Mouse (Mus musculus) small intestine, adult 2 months (tissue): Measurements from ENCODE around the gene Ttc9c. TPM values are rescaled to one million over a fixed set of nuclear protein-coding genes. Genes with fewer than 3 reads are reported as not detected.

Experiments used
- H3K27ac ChIP-seq: fragments of 200-500 bp; 2 replicates; pipeline ENCODE4 v1.5.1; 2012; ENCODE audit warnings: low read depth, low read length, control low read depth, inconsistent platforms; ENCODE audit not compliant: insufficient read depth
- H3K27me3 ChIP-seq: fragments of 200-500 bp; 2 replicates; pipeline ENCODE4 v1.6.1; 2012; ENCODE audit warnings: mild to moderate bottlenecking, moderate library complexity, low read length, inconsistent platforms; ENCODE audit not compliant: control insufficient read depth, insufficient read depth
- H3K36me3 ChIP-seq: fragments of 200-500 bp; 2 replicates; pipeline ENCODE4 v1.6.1; 2012; ENCODE audit warnings: mild to moderate bottlenecking, low read length, control low read depth, inconsistent platforms; ENCODE audit not compliant: control insufficient read depth, insufficient read depth
- H3K4me1 ChIP-seq: fragments of 200-500 bp; 2 replicates; pipeline ENCODE4 v1.6.1; 2012; ENCODE audit warnings: low read length, inconsistent platforms, mixed read lengths; ENCODE audit not compliant: control insufficient read depth, insufficient read depth, insufficient read length
- H3K4me3 ChIP-seq: fragments of 200-500 bp; 2 replicates; pipeline ENCODE4 v1.5.1; 2012; ENCODE audit warnings: low read depth, mild to moderate bottlenecking, control low read depth, inconsistent platforms, low read length, moderate library complexity
- CTCF ChIP-seq: fragments of 200-500 bp; IDR thresholded peaks from 2 replicates; pipeline ENCODE4 v1.5.1; 2012; ENCODE audit warnings: low read depth, mild to moderate bottlenecking, control low read depth, inconsistent platforms, low read length, moderate library complexity, mixed read lengths; ENCODE audit not compliant: insufficient replicate concordance, insufficient read length; ENCODE audit errors: extremely low read depth
- POLR2A ChIP-seq: fragments of 200-500 bp; IDR thresholded peaks from 2 replicates; pipeline ENCODE4 v1.6.1; 2012; ENCODE audit warnings: low read depth, mild to moderate bottlenecking, control low read depth, inconsistent platforms, low read length, moderate library complexity
- WGBS: fragments of 180-500 bp; shearing (Covaris S2); methylation state at CpG from one replicate; pipeline ENCODE4 v1.1.7; 2018; 5-methylcytosine and 5-hydroxymethylcytosine counted together
- polyA plus RNA-seq: library from polyadenylated mRNA; depleted of rRNA; stranded (reverse); fragments of >200 nt; gene quantifications from 2 replicates; pipeline ENCODE4 v1.2.3, GENCODE M21; 2012

Gene Ttc9c
- polyA plus RNA-seq, 1 experiment = 8.9 TPM

DNA sequence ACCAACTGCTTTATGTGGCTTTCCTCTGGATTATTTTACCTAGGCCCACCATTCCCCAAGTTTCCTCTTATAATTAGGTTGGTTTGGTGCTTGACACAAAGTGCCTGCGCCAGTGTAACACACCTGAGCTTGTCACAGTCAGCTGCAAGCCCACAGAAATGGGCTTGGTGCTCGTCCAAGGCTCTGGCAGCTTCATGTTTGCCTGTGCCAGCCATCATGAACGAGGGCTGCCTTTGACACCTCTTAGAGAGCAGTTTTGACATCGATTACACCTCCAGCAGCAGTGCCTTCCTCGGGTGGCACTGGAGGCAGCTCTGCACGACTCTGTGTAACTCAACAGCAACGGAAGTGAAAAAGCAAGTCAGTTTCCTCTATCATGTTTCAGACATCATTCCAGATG is 29.0 kb downstream of the Ttc9c start:
- Histone ChIP-seq H3K27me3 (no peaks in the 10 kb centered on the region), H3K4me1 (no peaks in the 10 kb centered on the region; the same call in 1 of the 2 replicates), H3K36me3 (peaks cover 15% of the 10 kb centered on the region), H3K27ac (no peak overlapping the region), H3K4me3 (no peak overlapping the region)
- WGBS = 82% methylated on average over 7 of the region's 7 CpGs
- TF ChIP-seq CTCF (no peak), POLR2A (no peak)

DNA sequence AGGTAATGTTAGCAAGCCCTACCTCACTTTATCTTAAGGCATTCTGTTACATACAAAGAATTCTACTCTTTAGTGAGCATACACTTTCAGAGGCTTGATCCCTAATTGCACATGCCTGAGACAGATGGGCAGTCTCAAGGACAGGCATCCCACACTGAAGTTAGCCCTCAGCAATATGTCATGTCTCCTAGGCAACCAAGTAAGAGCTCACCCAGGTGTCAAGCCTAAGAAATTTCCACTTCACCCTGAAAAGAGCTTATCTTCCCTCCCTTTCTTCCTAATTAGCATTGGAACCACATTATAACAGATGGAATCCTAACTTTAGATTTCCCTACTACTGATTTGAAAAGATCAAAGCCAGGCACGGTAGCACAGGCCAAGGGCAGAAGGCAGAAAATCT is 30.0 kb downstream of the Ttc9c start:
- Histone ChIP-seq H3K4me1 (no peaks in the 10 kb centered on the region; the same call in 1 of the 2 replicates), H3K27ac (no peak overlapping the region), H3K4me3 (no peak overlapping the region), H3K27me3 (no peaks in the 10 kb centered on the region), H3K36me3 (peaks cover 13% of the 10 kb centered on the region)
- TF ChIP-seq POLR2A = no peak
- no peak for TF ChIP-seq CTCF
- 63% methylated on average over 1 of the region's 1 CpGs for WGBS

DNA sequence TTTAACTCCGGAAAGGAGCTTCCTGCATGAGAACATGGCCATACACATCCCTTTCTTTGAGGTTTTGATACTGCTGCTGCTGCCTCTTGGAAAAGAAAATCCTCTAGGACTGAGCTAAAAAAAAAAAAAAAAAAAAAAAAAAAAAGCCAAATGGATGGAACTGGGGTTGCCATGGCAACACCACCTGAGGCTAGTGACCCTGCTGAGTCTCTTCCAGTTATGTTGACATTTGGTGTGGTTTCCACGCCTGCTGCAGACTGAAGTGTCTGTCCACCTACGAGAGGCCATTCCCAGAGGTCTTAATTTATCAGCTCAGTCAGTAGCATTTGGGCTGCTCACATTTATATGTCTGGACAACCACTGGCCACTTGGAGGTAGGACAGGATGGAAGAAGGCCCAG is 30.6 kb downstream of the Ttc9c start:
- no peak overlapping the region for H3K4me3 ChIP-seq
- WGBS = 58% methylated on average over 3 of the region's 3 CpGs
- H3K27ac ChIP-seq = no peak overlapping the region
- TF ChIP-seq CTCF = no peak
- no peak for TF ChIP-seq POLR2A
- H3K4me1 ChIP-seq = no peaks in the 10 kb centered on the region; the same call in 1 of the 2 replicates
- peaks cover 8% of the 10 kb centered on the region for H3K36me3 ChIP-seq
- no peaks in the 10 kb centered on the region for H3K27me3 ChIP-seq

DNA sequence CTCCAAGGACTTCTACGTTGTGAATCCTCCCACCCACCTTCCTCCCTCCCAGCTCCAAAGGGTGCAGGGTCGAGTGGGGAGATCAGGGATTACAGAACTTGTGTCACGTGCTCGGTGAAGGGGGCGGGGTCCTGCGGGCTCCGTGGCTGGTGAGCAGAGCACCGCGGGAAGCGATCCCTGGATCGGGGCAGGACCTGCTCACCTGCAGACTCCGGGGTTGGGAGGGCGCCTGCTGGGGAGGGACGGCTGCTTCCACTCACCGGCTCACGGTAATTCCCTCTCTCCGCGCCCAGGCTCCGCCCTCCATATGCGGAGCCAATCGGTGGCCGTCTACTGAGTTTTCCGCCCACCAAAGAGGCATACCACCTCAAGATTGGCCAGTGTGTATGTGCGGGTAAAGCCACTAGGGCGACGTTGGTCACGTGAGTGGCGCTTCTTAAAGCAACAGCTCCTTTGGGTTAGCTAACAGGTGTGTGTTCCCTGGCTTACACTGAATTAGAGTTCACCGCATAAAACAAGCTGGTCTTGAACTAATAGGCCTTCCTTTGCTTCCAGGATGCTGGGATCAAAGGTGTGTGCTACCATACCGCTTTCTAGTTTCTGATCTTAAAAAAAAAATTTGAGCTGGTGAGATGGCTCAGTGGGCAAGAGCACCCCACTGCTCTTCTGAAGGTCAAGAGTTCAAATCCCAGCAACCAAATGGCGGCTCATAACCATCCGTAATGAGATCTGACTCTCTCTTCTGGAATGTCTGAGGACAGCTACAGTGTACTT is 32.9 kb downstream of the Ttc9c start, which contains the start of gene Taf6l:
Gene Taf6l (minus strand): TSS at position 410 of the 774 bp plus-strand sequence.
- WGBS = 1% methylated on average over 32 of the region's 32 CpGs
- H3K4me3 ChIP-seq = peak within 1 kb of the TSS; percentile 85
- TF ChIP-seq CTCF = no peak
- peak; percentile 48 for TF ChIP-seq POLR2A
- no peaks in the 10 kb centered on the region for H3K27me3 ChIP-seq
- peaks cover 2% of the 10 kb centered on the region; the same call in 1 of the 2 replicates for H3K36me3 ChIP-seq
- peak within 1 kb of the TSS; percentile 48 for H3K27ac ChIP-seq
- no peaks in the 10 kb centered on the region; the same call in 1 of the 2 replicates for H3K4me1 ChIP-seq

DNA sequence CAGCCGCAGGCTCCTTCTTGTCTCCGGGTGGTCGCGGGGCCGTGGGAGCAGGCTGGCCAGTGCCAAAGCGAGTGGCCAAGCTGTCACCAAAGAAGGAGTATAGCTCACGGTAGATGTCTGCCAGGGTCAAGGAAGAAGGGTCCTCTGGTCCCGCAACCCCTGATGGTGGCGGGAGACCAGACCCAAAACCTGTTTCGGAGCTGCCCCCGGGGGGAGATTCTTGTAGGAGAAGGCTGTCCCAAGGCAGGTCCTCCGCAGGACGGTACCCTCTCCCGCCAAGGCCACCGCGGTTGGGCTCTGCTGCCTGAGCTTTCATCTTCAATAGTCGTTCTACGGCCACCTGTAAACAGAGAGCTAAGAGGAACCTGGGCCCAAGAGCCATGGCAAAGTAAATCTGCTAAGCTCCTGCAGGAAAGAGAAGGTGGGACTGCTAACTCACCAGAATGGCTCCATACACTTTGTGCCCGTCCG is 44.1 kb downstream of the Ttc9c start:
- TF ChIP-seq CTCF (no peak), POLR2A (no peak)
- H3K27me3 ChIP-seq = no peaks in the 10 kb centered on the region
- peaks cover 8% of the 10 kb centered on the region; the same call in 1 of the 2 replicates for H3K4me1 ChIP-seq
- peak overlapping the region; percentile 79 for H3K4me3 ChIP-seq
- peaks cover 7% of the 10 kb centered on the region; the same call in 1 of the 2 replicates for H3K36me3 ChIP-seq
- WGBS = under 1% methylated on average over 20 of the region's 20 CpGs
- H3K27ac ChIP-seq = peak overlapping the region; percentile 81

DNA sequence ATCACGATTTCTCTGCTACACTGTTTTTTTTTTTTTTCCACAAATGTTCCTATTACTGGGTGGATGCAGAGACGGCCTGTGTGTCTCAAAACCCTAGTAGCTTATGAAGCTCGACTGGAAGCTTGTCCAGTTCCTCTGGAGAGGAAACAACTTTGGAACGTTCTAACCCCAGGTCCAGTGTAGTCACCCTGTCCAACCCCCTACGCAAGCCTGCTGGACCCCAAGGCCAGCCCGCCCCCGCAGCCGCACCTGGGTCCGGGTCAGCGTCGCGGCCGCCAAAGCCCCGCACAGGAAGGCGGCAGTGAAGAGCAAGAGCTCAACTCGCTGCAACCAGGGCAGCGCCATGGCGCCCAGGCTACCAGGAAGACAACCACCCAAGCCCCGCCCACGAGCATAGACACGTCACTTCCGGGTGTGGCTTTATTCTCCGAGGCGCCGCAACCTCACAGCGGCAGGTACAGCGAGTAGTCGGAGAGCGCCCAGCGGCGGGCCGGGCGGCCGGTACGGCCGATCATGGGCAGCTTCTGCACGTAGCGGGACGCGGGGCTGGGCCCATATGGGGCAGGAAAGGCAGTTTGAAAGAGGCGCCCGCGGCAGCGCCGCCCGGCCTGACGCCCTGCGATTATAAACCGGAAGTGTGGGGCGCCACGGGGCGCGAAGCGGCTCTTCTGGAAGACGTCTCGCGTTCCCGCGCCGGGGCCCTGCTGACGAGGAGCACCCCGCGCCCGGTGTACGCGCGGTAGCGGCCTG is 44.9 kb downstream of the Ttc9c start, which contains the start of gene Tmem179b:
Gene Tmem179b (minus strand): TSS at position 382 of the 750 bp plus-strand sequence.
- under 1% methylated on average over 68 of the region's 68 CpGs for WGBS
- Histone ChIP-seq H3K27me3 (no peaks in the 10 kb centered on the region), H3K36me3 (peaks cover 11% of the 10 kb centered on the region), H3K27ac (peak within 1 kb of the TSS; percentile 81), H3K4me3 (peak within 1 kb of the TSS; percentile 79), H3K4me1 (peaks cover 8% of the 10 kb centered on the region; the same call in 1 of the 2 replicates)
- peak; percentile 87 for TF ChIP-seq POLR2A
- TF ChIP-seq CTCF = no peak

DNA sequence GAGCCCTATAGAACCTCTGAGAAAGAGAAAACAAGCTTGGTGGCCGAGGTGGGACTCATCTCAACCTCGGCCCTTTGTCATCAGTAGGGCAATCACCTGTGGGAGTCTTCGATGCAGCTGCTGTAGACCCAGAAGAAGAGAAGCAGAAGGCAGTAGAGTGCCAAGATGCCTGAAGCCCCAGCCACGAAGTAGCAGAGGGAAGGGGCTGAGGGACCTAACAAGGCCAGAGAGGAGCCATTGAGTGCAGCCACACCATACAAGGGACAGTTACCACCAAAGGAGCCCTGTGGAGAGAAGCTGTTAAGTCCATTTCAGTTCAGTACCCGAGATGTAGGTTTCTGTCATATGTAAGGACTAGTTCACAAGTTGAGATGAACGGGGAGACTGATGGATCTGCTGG is 45.7 kb downstream of the Ttc9c start:
- WGBS = 14% methylated on average over 6 of the region's 6 CpGs
- no peaks in the 10 kb centered on the region for H3K27me3 ChIP-seq
- H3K36me3 ChIP-seq = peaks cover 16% of the 10 kb centered on the region
- no peak overlapping the region for H3K27ac ChIP-seq
- peaks cover 8% of the 10 kb centered on the region; the same call in 1 of the 2 replicates for H3K4me1 ChIP-seq
- TF ChIP-seq CTCF (no peak), POLR2A (no peak)
- H3K4me3 ChIP-seq = peak overlapping the region; percentile 40
